Mouse (Mus musculus) liver, embryonic 13.5 days (tissue): Measurements from ENCODE around the gene Susd3. TPM values are rescaled to one million over a fixed set of nuclear protein-coding genes. Genes with fewer than 3 reads are reported as not detected.

Experiments used
- ATAC-seq: fragments of 200-750 bp; cut with Nextera tagmentation; 2 replicates; pipeline ENCODE4 v1.8.0; 2017; ENCODE audit warnings: low read depth, mild to moderate bottlenecking, moderate number of reproducible peaks, moderate library complexity
- DNase-seq: peaks from one replicate; pipeline ENCODE4 v3.0.0; 2022
- H3K27ac ChIP-seq: fragments of 300-500 bp; sonication (generic); 2 replicates; pipeline ENCODE4 v1.5.1; 2015; ENCODE audit warnings: moderate library complexity, mild to moderate bottlenecking, inconsistent platforms
- H3K27me3 ChIP-seq: fragments of 300-500 bp; sonication (generic); 2 replicates; pipeline ENCODE4 v1.6.1; 2015; ENCODE audit warnings: mild to moderate bottlenecking, inconsistent platforms
- H3K36me3 ChIP-seq: fragments of 300-500 bp; sonication (generic); 2 replicates; pipeline ENCODE4 v1.6.1; 2015; ENCODE audit warnings: mild to moderate bottlenecking, inconsistent platforms
- H3K4me1 ChIP-seq: fragments of 300-500 bp; sonication (generic); replicated peaks from 2 replicates; pipeline ENCODE4 v1.6.1; 2015; ENCODE audit warnings: inconsistent platforms
- H3K4me2 ChIP-seq: fragments of 300-500 bp; sonication (generic); 2 replicates; pipeline ENCODE4 v1.6.1; 2015; ENCODE audit warnings: inconsistent platforms, mild to moderate bottlenecking, moderate library complexity
- H3K4me3 ChIP-seq: fragments of 300-500 bp; sonication (generic); replicated peaks from 2 replicates; pipeline ENCODE4 v1.5.1; 2015; ENCODE audit warnings: mild to moderate bottlenecking, inconsistent platforms
- H3K9ac ChIP-seq: fragments of 300-500 bp; sonication (generic); 2 replicates; pipeline ENCODE4 v1.6.1; 2015; ENCODE audit warnings: mild to moderate bottlenecking, inconsistent platforms
- H3K9me3 ChIP-seq: fragments of 300-500 bp; sonication (generic); replicated peaks from 2 replicates; pipeline ENCODE4 v1.6.1; 2016; ENCODE audit warnings: inconsistent platforms
- WGBS: fragments of 180-500 bp; shearing (Covaris S2); methylation state at CpG from one replicate; pipeline ENCODE4 v1.1.7; 2015; ENCODE audit not compliant: insufficient replicate concordance; 5-methylcytosine and 5-hydroxymethylcytosine counted together
- polyA plus RNA-seq: library from polyadenylated mRNA; unstranded; fragments of >200 nt; fragmentation: Nextera tagmentation; extraction: Ambion mirVana; gene quantifications from 2 replicates; pipeline ENCODE4 v1.2.1, GENCODE M21; 2015

Gene Susd3
- polyA plus RNA-seq = 1.6 and 1.7 TPM in 2 replicates

DNA sequence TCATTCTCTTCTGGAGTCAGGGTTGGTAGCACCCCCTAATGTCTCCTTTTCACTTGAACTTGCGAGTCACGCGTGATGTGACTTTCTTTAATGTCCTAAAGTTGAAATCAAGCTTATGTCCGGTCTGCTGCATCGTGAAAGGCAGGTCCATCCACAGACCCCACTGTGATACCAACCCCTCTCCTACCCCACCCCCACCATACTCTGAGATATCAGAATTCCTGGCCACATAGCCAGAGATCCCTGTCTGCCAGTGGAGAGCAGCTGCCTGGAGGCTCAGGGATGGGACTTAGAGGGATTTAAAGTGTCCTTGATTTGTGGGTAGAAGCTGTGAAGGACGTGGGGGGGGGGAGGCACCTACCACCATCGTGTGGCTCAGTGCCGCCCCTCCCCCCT is at the start of gene Susd3:
Susd3 (minus strand) TSS at position 240 of the 396 bp plus-strand sequence.
- peaks cover 33% of the 10 kb centered on the region for H3K27me3 ChIP-seq
- no peaks in the 10 kb centered on the region for H3K9me3 ChIP-seq
- no peaks in the 10 kb centered on the region for H3K36me3 ChIP-seq
- ATAC-seq (no peak), DNase-seq (no peak)
- H3K4me2 ChIP-seq = peak within 1 kb of the TSS; percentile 77
- H3K9ac ChIP-seq = peak within 1 kb of the TSS; percentile 37
- WGBS = 15% methylated on average over 8 of the region's 8 CpGs
- no peak within 1 kb of the TSS for H3K27ac ChIP-seq
- H3K4me3 ChIP-seq = peak within 1 kb of the TSS; percentile 55
- H3K4me1 ChIP-seq = peaks cover 29% of the 10 kb centered on the region

DNA sequence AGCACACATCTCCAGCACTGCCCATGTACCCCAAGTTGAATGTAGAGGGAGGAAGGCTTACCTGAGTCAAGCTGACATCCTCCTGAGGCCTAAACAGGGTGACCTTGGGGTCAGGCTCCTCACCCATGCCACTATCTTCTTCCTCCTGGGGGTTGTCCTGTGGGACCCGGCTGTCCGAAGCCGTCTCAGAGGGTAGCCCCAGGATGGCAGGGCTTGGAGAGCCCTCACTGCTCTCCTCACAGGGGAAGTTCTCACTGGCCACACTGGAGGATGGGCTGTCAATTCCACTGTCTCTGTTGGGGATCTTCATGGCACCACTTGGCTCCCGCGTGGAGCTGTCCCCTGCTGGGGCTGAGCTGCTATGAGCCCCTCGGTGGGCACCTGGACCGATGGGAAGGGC is 47.8 kb upstream of the Susd3 start:
- no peaks in the 10 kb centered on the region for H3K27me3 ChIP-seq
- no peak overlapping the region for H3K9ac ChIP-seq
- H3K27ac ChIP-seq = no peak overlapping the region
- peaks cover 23% of the 10 kb centered on the region for H3K4me1 ChIP-seq
- WGBS = 77% methylated on average over 7 of the region's 7 CpGs
- DNase-seq = no peak
- ATAC-seq = no peak
- H3K9me3 ChIP-seq = no peaks in the 10 kb centered on the region
- no peaks in the 10 kb centered on the region for H3K36me3 ChIP-seq
- no peak overlapping the region for H3K4me2 ChIP-seq
- H3K4me3 ChIP-seq = no peak overlapping the region

DNA sequence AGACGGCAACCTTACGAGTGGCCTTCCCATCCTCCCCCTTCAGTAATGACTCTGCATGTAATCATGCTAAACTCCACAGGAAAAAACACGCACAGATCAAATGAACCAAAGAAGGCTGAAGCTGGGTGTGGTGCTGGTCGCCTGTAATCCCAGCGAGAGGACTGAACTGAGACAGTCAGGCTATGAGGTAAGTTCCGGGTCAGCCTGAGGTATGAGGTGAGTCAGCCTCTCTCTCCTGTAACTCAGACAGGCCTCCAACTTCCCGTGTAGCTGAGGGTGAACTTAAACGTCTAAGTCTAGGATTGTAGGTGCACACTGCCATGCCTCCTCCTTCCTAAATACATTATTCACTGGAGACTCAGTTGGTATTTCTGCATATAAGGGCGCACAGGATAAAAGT is 45.6 kb upstream of the Susd3 start:
- 64% methylated on average over 9 of the region's 9 CpGs for WGBS
- H3K4me2 ChIP-seq = no peak overlapping the region
- H3K4me3 ChIP-seq = no peak overlapping the region

DNA sequence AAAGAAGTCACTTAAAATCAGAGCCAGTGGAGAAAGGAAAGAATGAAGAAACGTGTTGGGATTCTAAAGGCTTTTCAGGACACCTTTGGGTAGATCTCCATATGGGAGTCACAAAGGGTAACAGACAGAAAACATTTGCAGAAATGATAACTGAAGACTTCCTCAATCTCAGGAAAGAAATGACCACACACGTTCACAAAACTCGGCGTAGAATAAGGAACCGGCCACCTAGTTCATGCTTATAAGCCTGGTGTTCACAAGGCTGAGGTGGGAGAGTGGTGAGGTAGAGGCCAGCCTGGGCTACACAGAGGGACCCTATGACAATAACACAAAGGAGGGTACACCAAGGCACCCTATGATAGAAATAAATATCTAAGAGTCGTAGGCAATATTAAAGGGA is 43.4 kb upstream of the Susd3 start:
- no peaks in the 10 kb centered on the region for H3K4me1 ChIP-seq
- H3K4me3 ChIP-seq = no peak overlapping the region
- no peak overlapping the region for H3K9ac ChIP-seq
- no peaks in the 10 kb centered on the region for H3K9me3 ChIP-seq
- no peak overlapping the region for H3K4me2 ChIP-seq
- no peak for ATAC-seq
- H3K27me3 ChIP-seq = no peaks in the 10 kb centered on the region
- H3K36me3 ChIP-seq = no peaks in the 10 kb centered on the region
- 55% methylated on average over 6 of the region's 6 CpGs for WGBS
- H3K27ac ChIP-seq = no peak overlapping the region
- no peak for DNase-seq

More for the DNA sequence above, 45.6 kb upstream of the Susd3 start:
- H3K36me3 ChIP-seq = no peaks in the 10 kb centered on the region
- H3K27ac ChIP-seq = no peak overlapping the region
- DNase-seq (no peak), ATAC-seq (no peak)
- H3K9me3 ChIP-seq = no peaks in the 10 kb centered on the region
- no peaks in the 10 kb centered on the region for H3K27me3 ChIP-seq
- H3K9ac ChIP-seq = no peak overlapping the region
- peaks cover 17% of the 10 kb centered on the region for H3K4me1 ChIP-seq

DNA sequence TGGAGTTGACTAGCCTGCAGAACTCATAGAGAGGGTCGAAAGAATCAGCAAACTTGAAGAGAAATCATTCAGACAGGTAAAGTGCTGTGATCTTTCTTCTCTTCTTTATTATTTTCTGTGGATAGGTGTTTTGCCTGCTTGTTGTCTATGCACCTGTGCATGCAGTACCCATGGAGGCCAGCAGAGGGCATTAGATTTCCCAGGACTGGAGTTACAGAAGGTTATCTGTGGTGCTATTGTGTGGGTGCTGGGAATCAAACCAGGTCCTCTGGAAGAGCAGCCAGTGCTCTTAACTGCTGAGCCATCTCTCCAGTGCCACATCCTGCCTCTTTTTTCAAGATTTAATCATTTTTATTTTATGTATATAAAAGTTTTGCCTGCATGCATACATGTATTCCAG is 42.9 kb upstream of the Susd3 start:
- Histone ChIP-seq H3K27me3 (no peaks in the 10 kb centered on the region), H3K4me1 (no peaks in the 10 kb centered on the region), H3K27ac (no peak overlapping the region), H3K9ac (no peak overlapping the region), H3K4me2 (no peak overlapping the region), H3K4me3 (no peak overlapping the region), H3K36me3 (no peaks in the 10 kb centered on the region), H3K9me3 (no peaks in the 10 kb centered on the region)
- DNase-seq (peak; percentile 13), ATAC-seq (no peak)
- WGBS = 44% methylated on average over 1 of the region's 1 CpGs

DNA sequence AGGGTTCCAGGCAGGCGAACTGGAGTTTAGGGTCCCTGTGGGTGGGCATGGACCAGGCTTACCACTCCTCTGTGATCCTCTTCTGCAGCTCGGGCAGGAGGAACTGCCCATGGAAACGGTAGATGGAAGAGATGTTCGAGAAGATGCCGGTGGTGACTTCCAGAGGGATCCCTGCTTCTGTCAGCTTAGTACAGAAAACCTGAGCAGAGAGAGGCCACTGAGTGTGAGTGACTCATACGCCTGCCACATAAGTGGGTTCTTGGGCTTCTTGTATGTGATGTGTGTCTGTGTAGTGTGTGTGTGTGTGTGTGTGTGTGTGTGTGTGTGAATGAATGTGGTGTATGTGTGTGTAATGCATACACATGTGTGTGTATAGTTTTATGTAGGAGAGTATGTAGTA is 38.7 kb upstream of the Susd3 start:
- no peak overlapping the region for H3K4me3 ChIP-seq
- no peaks in the 10 kb centered on the region for H3K4me1 ChIP-seq
- WGBS = 74% methylated on average over 6 of the region's 6 CpGs
- no peak for DNase-seq
- no peak overlapping the region for H3K27ac ChIP-seq
- no peak for ATAC-seq
- no peaks in the 10 kb centered on the region for H3K9me3 ChIP-seq
- H3K9ac ChIP-seq = no peak overlapping the region
- peaks cover 7% of the 10 kb centered on the region; the same call in 1 of the 2 replicates for H3K36me3 ChIP-seq
- no peak overlapping the region for H3K4me2 ChIP-seq
- no peaks in the 10 kb centered on the region for H3K27me3 ChIP-seq

DNA sequence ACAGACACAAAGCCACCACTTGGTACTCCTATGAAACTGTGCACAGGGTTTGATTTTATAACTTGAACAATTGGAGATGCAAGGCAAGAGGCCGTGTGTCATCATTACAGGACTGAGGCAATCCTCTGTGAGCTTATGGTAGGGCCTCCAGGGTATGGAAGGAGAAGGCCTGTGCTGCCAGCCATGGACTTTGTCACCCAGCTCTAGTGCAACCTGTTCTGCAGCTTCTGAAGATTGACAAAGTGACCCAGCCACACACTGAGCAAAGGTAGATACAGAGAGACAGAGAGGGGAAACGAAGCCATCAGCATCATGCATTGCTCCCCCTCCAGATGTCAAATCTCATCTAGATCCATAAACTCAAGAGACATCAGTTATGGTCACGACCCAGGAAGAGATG is 38.2 kb upstream of the Susd3 start:
- Histone ChIP-seq H3K9ac (no peak overlapping the region), H3K4me1 (no peaks in the 10 kb centered on the region), H3K27ac (no peak overlapping the region), H3K4me3 (no peak overlapping the region), H3K9me3 (no peaks in the 10 kb centered on the region), H3K36me3 (peaks cover 7% of the 10 kb centered on the region; the same call in 1 of the 2 replicates), H3K4me2 (no peak overlapping the region), H3K27me3 (no peaks in the 10 kb centered on the region)
- 64% methylated on average over 3 of the region's 3 CpGs for WGBS
- ATAC-seq (no peak), DNase-seq (no peak)

DNA sequence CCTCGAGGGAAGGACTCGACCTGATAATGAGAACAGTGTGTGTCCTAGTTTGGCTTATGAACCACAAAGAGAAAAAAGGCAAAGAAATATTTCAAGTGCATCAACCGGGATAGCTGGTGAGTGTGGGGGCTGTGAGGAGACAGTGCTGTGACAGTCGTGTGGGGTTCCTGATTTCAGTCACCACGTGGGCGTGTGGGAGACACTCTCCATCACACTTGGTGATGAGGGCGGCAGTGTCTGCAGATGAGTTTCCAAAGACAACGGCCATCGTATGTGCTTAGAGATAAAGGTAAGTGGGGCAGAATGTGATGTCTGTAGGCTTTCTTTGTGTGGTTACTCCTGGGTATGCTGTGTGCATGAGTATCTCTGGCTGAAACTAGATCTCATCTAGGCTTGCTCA is 35.2 kb upstream of the Susd3 start:
- Histone ChIP-seq H3K36me3 (peaks cover 13% of the 10 kb centered on the region; the same call in 1 of the 2 replicates), H3K9me3 (no peaks in the 10 kb centered on the region), H3K4me3 (no peak overlapping the region), H3K4me1 (no peaks in the 10 kb centered on the region), H3K27ac (no peak overlapping the region), H3K27me3 (no peaks in the 10 kb centered on the region), H3K4me2 (no peak overlapping the region), H3K9ac (no peak overlapping the region)
- 55% methylated on average over 9 of the region's 9 CpGs for WGBS
- ATAC-seq (no peak), DNase-seq (no peak)

DNA sequence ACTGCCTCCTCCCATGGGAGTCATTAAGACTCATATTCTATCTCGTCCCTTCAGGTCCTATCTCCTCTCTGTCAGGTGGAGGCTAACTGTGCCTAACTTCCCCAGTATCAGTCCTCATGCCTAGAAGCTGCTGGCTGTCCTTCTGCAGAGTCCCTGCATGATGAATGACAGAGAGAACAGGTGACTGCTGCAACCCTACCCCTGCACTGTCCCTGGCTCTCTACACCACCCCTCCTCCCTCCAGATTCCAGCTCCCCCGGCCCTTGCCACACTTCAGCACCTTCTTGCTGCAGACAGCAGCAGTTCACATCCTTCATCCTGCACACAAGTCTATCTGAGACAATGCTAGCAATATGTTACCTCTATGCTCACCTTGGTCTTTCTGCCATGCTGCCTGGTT is 33.7 kb upstream of the Susd3 start:
- DNase-seq (no peak), ATAC-seq (no peak)
- no peak overlapping the region for H3K27ac ChIP-seq
- no peaks in the 10 kb centered on the region for H3K9me3 ChIP-seq
- H3K4me3 ChIP-seq = no peak overlapping the region
- no peak overlapping the region for H3K9ac ChIP-seq
- no peak overlapping the region for H3K4me2 ChIP-seq
- H3K4me1 ChIP-seq = no peaks in the 10 kb centered on the region
- no peaks in the 10 kb centered on the region for H3K27me3 ChIP-seq
- H3K36me3 ChIP-seq = peaks cover 13% of the 10 kb centered on the region; the same call in 1 of the 2 replicates
- WGBS = 47% methylated on average over 2 of the region's 2 CpGs

DNA sequence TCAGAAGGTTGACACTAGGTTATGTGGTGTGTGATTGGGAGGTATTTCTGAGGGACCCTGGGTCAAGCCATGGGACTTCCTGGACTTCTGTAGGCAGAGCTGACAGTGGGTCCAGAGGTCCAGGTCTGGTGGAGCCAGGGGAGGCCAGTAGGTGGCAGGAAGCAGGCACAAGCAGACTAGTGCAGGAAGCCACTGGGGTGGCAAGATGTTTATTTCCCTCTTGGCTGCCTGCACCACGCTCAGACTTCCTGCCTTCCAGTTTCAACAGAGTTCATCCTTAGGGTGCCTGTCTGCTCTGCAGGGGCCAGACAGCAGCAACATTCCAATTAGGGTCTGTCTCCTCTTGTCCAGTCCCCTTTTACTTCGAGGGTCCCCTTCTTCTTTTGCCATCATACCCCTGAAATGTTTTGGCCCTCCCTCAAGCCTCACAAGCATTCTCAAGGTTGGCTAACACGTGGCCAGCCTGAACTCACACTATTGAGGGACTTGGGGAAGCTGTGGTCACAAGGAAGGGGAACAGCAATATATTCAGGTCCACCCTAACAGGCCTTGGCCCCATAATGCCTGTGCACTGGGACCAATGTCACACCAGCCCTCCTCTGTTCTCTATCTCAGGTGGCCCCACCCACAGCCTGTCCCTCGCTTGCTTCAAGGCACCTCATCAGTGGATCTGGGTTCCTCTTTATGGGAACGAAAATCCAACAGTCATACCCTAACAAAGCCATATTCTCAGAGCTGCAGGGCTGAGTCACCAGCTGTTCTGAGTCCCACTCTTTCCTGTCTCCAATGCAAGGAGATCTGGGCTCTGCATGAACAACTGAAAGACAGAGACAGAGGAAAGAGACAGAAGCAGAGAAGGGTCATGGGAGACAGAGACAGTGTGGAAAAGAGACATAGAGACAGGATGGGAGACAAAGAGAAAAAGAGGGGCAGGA is 23.6 kb upstream of the Susd3 start:
- Histone ChIP-seq H3K27ac (no peak overlapping the region), H3K9ac (no peak overlapping the region), H3K27me3 (no peaks in the 10 kb centered on the region), H3K4me1 (peaks cover 6% of the 10 kb centered on the region; the same call in 1 of the 2 replicates), H3K4me2 (no peak overlapping the region), H3K36me3 (no peaks in the 10 kb centered on the region), H3K4me3 (no peak overlapping the region), H3K9me3 (no peaks in the 10 kb centered on the region)
- ATAC-seq (peak; percentile 39; the same call in 1 of the 2 replicates), DNase-seq (no peak)
- WGBS = 32% methylated on average over 5 of the region's 5 CpGs

DNA sequence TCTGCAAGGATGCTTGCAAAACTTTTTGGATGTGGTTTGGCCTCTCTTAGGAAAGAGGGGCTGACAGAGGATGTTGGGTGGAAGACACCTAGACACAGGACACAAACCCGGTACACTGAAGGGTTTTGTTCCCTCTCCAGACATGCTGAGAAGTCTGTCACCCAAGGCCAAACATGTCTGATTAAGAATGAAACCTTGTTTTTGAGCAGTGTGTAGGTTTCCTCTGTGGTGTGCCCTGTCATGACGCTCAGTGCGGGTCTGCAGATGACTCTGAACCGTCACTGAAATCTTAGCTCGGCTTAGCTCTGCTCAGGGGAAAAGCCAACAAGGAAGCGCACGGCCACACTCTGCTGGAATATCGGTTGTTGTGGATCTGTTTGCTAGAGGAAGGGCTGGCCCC is 22.0 kb upstream of the Susd3 start:
- Histone ChIP-seq H3K4me1 (peaks cover 6% of the 10 kb centered on the region; the same call in 1 of the 2 replicates), H3K4me2 (no peak overlapping the region), H3K36me3 (no peaks in the 10 kb centered on the region), H3K27me3 (no peaks in the 10 kb centered on the region), H3K9ac (no peak overlapping the region), H3K9me3 (no peaks in the 10 kb centered on the region), H3K4me3 (no peak overlapping the region), H3K27ac (no peak overlapping the region)
- DNase-seq = no peak
- WGBS = 68% methylated on average over 8 of the region's 8 CpGs
- ATAC-seq = no peak

DNA sequence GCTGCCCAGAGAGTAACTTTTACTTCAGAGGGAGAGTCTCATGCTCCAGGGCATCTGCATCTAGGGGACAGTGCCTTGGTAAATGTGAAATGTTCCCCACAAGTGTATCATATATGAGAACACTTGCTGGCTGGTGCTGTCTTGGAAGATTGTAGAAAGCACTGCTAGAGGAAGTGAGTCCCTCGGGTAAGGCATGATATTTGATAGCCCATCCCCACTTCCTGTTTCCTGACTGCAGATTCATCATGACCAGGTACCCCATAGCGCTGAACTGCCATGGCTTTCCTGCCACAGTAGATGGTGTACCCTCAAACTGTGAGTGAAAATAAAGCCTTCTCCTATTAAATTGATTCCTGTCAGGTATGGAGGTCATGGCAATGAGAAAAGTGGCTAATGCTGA is 19.1 kb upstream of the Susd3 start:
- H3K9me3 ChIP-seq = no peaks in the 10 kb centered on the region
- no peaks in the 10 kb centered on the region for H3K36me3 ChIP-seq
- ATAC-seq (no peak), DNase-seq (no peak)
- H3K27me3 ChIP-seq = no peaks in the 10 kb centered on the region
- peaks cover 6% of the 10 kb centered on the region; the same call in 1 of the 2 replicates for H3K4me1 ChIP-seq
- WGBS = 16% methylated on average over 2 of the region's 2 CpGs
- no peak overlapping the region for H3K9ac ChIP-seq
- no peak overlapping the region for H3K27ac ChIP-seq
- H3K4me3 ChIP-seq = no peak overlapping the region
- no peak overlapping the region for H3K4me2 ChIP-seq
